Mouse (Mus musculus): ENCODE results near the gene D17Wsu92e. TPM values are rescaled to one million over a fixed set of nuclear protein-coding genes. Genes with fewer than 3 reads are reported as not detected.
"Not testable (repeated sequence)": the region's sequence is repeated elsewhere in the genome, so short reads cannot be mapped to it uniquely, and the experiment has no call there.

The D17Wsu92e gene
- polyA plus RNA-seq, 1 experiment from 2014 or later, result 11.1 TPM

DNA sequence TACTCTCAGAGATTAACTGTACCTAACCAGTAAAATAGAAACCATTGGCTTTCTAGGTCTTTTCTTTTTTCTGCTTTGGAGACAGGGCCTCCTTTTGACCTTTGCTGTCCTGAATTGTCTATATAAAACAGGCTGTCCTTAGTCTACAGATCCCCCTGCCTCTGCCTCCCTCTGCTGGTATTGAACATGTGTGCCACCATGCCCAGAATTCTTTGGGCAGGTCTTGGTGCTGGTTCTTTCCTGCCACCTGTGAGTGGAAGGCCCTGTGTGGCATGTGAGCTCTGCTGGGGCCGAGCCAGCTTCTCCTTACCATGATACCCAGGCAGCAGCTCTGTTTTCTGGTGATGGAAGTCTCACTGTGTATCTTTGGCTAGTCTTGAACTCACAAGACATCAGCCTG is 27.9 kb upstream of the D17Wsu92e start:
- Histone ChIP-seq H3K4me2 (replicated peaks) (no peak overlapping the region), H3K27me3 (ENCODE audit: control insufficient read depth, insufficient read depth, low read length) (no peaks in the 10 kb centered on the region), H3K4me3 (replicated peaks; ENCODE audit: low read length) (no peak overlapping the region), H3K36me3 (replicated peaks; ENCODE audit: control insufficient read depth, insufficient read depth) (peaks cover 95% of the 10 kb centered on the region), H3K9ac (no peak overlapping the region), H3K9me3 (ENCODE audit: control insufficient read depth, low read length) (no peaks in the 10 kb centered on the region), H3K4me1 (replicated peaks; ENCODE audit: control insufficient read depth, insufficient read depth, low read length) (no peaks in the 10 kb centered on the region), H3K27ac (no peak overlapping the region)
- no peak for ATAC-seq (ENCODE audit: low FRiP score)
- WGBS, result 97% methylated on average over 1 of the region's 1 CpGs
- no peak for DNase-seq (ENCODE audit: low spot score)

DNA sequence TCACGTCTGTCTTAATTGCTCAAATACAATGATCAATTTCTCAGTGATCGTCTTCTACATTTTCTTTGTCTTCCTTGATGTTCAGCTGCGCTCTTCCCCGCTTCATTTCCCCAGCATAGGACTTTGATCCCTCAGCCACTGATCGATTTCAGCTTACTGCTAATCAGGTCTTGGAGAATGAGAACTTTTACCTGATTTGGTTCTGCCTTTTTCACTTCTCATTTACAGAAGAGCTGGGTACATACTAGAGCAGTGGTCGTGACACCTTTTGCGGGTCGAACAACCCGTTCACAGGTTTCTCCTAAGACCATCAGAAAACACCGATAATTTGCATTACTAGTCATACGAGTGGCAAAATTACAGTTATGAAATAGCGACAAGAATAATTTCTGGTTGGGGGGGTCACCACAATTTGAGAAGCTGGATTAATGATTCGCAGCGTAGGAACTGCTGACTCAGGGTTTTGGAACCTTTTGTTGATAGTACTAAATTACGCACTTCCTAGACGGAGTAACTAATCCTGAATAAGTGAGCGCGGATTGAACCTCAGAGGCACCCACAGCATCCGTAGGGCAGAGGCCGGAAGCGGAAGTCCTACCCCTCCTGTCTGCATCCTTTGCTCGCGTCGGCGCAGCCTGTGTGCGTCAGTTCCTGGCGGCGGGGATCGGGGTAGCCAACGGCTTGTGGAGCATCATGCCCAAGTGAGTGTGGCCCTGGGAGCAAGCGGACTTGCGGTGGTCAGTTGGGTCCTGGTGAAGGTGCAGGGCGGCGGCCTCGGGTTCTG is 19.2 kb upstream of the D17Wsu92e start:
- peak overlapping the region; percentile 55 for H3K4me2 ChIP-seq (replicated peaks)
- peak overlapping the region; percentile 75 for H3K4me3 ChIP-seq (replicated peaks; ENCODE audit: low read length)
- 2% methylated on average over 35 of the region's 35 CpGs for WGBS
- ATAC-seq (ENCODE audit: low FRiP score) (peak; percentile 99), DNase-seq (ENCODE audit: low spot score) (peak; percentile 95)
- H3K4me1 ChIP-seq (replicated peaks; ENCODE audit: control insufficient read depth, insufficient read depth, low read length), result peaks cover 6% of the 10 kb centered on the region
- H3K36me3 ChIP-seq (replicated peaks; ENCODE audit: control insufficient read depth, insufficient read depth), result peaks cover 31% of the 10 kb centered on the region
- H3K9ac ChIP-seq, result peak overlapping the region; percentile 77
- no peaks in the 10 kb centered on the region for H3K9me3 ChIP-seq (ENCODE audit: control insufficient read depth, low read length)
- H3K27me3 ChIP-seq (ENCODE audit: control insufficient read depth, insufficient read depth, low read length), result peaks cover 5% of the 10 kb centered on the region; the same call in 1 of the 2 replicates
- H3K27ac ChIP-seq, result peak overlapping the region; percentile 62

- H3K4me1 ChIP-seq (replicated peaks; ENCODE audit: control insufficient read depth, insufficient read depth, low read length); H3K27ac ChIP-seq; H3K9ac ChIP-seq; H3K9me3 ChIP-seq (ENCODE audit: control insufficient read depth, low read length); DNase-seq (ENCODE audit: low spot score); ATAC-seq (ENCODE audit: low FRiP score); H3K4me2 ChIP-seq (replicated peaks); H3K27me3 ChIP-seq (ENCODE audit: control insufficient read depth, insufficient read depth, low read length); H3K4me3 ChIP-seq (replicated peaks; ENCODE audit: low read length): not testable (repeated sequence)
- WGBS, result 88% methylated on average over 2 of the region's 4 CpGs
- peaks cover 13% of the 10 kb centered on the region for H3K36me3 ChIP-seq (replicated peaks; ENCODE audit: control insufficient read depth, insufficient read depth)
Observed at GRCm38 (mm10) chr17:27837850-27838249, 17.4 kb upstream of the D17Wsu92e start, which contains the start of gene Snrpc. Gene Snrpc (plus strand): TSS chr17:27838150.

DNA sequence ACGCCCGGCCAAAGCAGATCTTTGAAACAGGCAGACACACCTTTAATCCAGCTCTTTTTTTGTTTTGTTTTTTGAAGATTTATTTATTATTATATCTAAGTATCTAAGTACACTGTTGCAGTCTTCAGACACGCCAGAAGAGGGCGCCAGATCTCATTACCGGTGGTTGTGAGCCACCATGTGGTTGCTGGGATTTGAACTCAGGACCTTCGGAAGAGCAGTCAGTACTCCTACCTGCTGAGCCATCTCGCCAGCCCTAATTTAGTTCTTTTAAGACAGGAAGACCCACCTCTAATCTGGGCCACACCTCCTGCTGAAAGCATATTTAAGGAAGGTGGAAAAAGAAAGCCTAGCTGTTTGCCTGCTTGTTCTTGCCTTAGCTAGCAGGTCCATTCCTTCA is 10.0 kb upstream of the D17Wsu92e start:
- Histone ChIP-seq H3K36me3 (replicated peaks; ENCODE audit: control insufficient read depth, insufficient read depth) (no peaks in the 10 kb centered on the region), H3K27ac (no peak overlapping the region), H3K4me1 (replicated peaks; ENCODE audit: control insufficient read depth, insufficient read depth, low read length) (no peaks in the 10 kb centered on the region), H3K4me2 (replicated peaks) (no peak overlapping the region), H3K27me3 (ENCODE audit: control insufficient read depth, insufficient read depth, low read length) (no peaks in the 10 kb centered on the region), H3K9me3 (ENCODE audit: control insufficient read depth, low read length) (no peaks in the 10 kb centered on the region), H3K9ac (no peak overlapping the region), H3K4me3 (replicated peaks; ENCODE audit: low read length) (no peak overlapping the region)
- ATAC-seq (ENCODE audit: low FRiP score), result no peak
- no peak for DNase-seq (ENCODE audit: low spot score)
- 53% methylated on average over 7 of the region's 7 CpGs for WGBS

GRCm38 (mm10) chr17:27827511-27827910 is 7.1 kb upstream of the D17Wsu92e start:
- peak overlapping the region; percentile 49 for H3K4me2 ChIP-seq (replicated peaks)
- DNase-seq (ENCODE audit: low spot score), result no peak
- WGBS, result 14% methylated on average over 6 of the region's 6 CpGs

GRCm38 (mm10) chr17:27826908-27827383 is 6.5 kb upstream of the D17Wsu92e start:
- Histone ChIP-seq H3K9ac (no peak overlapping the region), H3K4me3 (replicated peaks; ENCODE audit: low read length) (0 out of 2 replicates have a peak overlapping the region, but pooled peaks have one; percentile 18), H3K9me3 (ENCODE audit: control insufficient read depth, low read length) (no peaks in the 10 kb centered on the region), H3K27ac (no peak overlapping the region), H3K4me2 (replicated peaks) (peak overlapping the region; percentile 49), H3K36me3 (replicated peaks; ENCODE audit: control insufficient read depth, insufficient read depth) (no peaks in the 10 kb centered on the region), H3K27me3 (ENCODE audit: control insufficient read depth, insufficient read depth, low read length) (no peaks in the 10 kb centered on the region), H3K4me1 (replicated peaks; ENCODE audit: control insufficient read depth, insufficient read depth, low read length) (no peaks in the 10 kb centered on the region)
- DNase-seq (ENCODE audit: low spot score), result no peak
- 1% methylated on average over 8 of the region's 9 CpGs for WGBS
- no peak; the same call in 1 of the 2 replicates for ATAC-seq (ENCODE audit: low FRiP score)

More at GRCm38 (mm10) chr17:27827511-27827910, 7.1 kb upstream of the D17Wsu92e start:
- no peaks in the 10 kb centered on the region for H3K27me3 ChIP-seq (ENCODE audit: control insufficient read depth, insufficient read depth, low read length)
- no peaks in the 10 kb centered on the region for H3K9me3 ChIP-seq (ENCODE audit: control insufficient read depth, low read length)
- no peak overlapping the region for H3K4me3 ChIP-seq (replicated peaks; ENCODE audit: low read length)
- H3K36me3 ChIP-seq (replicated peaks; ENCODE audit: control insufficient read depth, insufficient read depth), result no peaks in the 10 kb centered on the region
- no peak for ATAC-seq (ENCODE audit: low FRiP score)
- no peak overlapping the region for H3K9ac ChIP-seq
- no peaks in the 10 kb centered on the region for H3K4me1 ChIP-seq (replicated peaks; ENCODE audit: control insufficient read depth, insufficient read depth, low read length)
- H3K27ac ChIP-seq, result no peak overlapping the region

DNA sequence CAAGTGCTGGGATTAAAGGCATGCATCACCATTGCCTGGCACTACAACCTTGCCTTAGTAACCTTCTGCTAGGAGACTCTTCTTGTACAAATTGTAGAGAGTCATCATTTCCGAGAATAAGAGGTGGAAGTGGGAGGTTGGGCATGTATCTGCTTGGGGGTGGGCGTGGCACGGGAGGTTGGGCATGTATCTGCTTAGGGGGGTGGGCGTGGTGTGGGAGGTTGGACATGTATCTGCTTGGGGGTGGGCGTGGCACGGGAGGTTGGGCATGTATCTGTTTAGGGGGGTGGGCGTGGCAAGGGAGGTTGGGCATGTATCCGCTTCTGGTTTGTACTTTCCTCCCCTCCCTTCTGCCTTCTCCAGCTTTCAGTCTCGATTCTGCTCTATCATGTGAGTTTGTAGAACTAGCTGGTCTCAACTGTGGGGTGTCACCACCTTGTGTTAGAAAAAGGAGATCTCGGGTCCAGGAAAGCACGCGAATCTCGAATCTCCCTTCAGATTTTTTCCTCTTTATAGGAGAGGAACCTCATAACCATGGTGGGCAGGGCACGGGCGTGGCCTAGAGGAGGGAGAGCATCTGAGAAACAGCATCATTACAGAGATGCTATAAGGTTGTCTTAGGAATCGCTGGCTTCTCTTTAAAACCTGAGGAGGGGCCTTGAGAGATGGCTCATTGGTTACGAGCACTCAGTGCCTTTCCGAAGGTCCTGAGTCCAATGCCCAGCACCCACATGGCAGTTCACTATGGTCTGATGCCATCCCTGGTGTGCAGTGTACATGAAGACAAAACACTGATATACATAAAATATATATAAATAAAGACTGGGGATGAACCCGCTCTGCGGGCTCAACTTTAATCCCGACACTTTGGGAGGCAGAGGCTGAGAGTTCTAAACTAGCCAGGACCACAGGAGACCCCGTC is 5.8 kb upstream of the D17Wsu92e start:
- no peak for DNase-seq (ENCODE audit: low spot score)
- Histone ChIP-seq H3K9ac (no peak overlapping the region), H3K9me3 (ENCODE audit: control insufficient read depth, low read length) (no peaks in the 10 kb centered on the region), H3K27me3 (ENCODE audit: control insufficient read depth, insufficient read depth, low read length) (no peaks in the 10 kb centered on the region), H3K4me2 (replicated peaks) (peak overlapping the region; percentile 49), H3K4me3 (replicated peaks; ENCODE audit: low read length) (peak overlapping the region; percentile 18), H3K27ac (peak overlapping the region; percentile 35; the same call in 1 of the 2 replicates), H3K4me1 (replicated peaks; ENCODE audit: control insufficient read depth, insufficient read depth, low read length) (peaks cover 2% of the 10 kb centered on the region; the same call in 1 of the 2 replicates), H3K36me3 (replicated peaks; ENCODE audit: control insufficient read depth, insufficient read depth) (no peaks in the 10 kb centered on the region)
- 6% methylated on average over 22 of the region's 22 CpGs for WGBS
- 0 out of 2 replicates have a peak, but pooled peaks have one; percentile 48 for ATAC-seq (ENCODE audit: low FRiP score)

DNA sequence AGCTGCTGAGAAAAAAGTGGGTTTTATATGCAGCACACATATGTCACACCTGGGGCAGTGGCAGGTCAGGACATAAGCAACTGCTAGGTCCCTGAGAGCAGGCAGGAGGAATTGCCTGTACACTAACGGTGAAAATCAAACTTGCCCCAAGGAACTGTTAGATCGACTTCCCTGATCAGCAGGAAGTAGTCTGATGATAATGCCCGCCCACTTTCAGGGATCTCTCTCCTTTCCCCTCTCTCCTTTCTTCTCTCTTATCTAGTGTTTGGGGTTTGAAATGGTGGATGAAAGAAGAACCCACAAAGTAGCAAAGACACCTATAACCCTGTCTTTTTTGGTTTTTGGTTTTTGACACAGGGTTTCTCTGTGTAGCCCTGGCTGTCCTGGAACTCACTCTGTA is 5.1 kb upstream of the D17Wsu92e start:
- no peaks in the 10 kb centered on the region for H3K36me3 ChIP-seq (replicated peaks; ENCODE audit: control insufficient read depth, insufficient read depth)
- no peak for DNase-seq (ENCODE audit: low spot score)
- H3K9me3 ChIP-seq (ENCODE audit: control insufficient read depth, low read length), result no peaks in the 10 kb centered on the region
- ATAC-seq (ENCODE audit: low FRiP score), result no peak
- H3K4me1 ChIP-seq (replicated peaks; ENCODE audit: control insufficient read depth, insufficient read depth, low read length), result peaks cover 5% of the 10 kb centered on the region; the same call in 1 of the 2 replicates
- 0 out of 2 replicates have a peak overlapping the region, but pooled peaks have one; percentile 49 for H3K4me2 ChIP-seq (replicated peaks)
- H3K4me3 ChIP-seq (replicated peaks; ENCODE audit: low read length), result no peak overlapping the region
- WGBS, result 34% methylated on average over 3 of the region's 3 CpGs
- no peak overlapping the region for H3K9ac ChIP-seq
- H3K27me3 ChIP-seq (ENCODE audit: control insufficient read depth, insufficient read depth, low read length), result no peaks in the 10 kb centered on the region
- H3K27ac ChIP-seq, result no peak overlapping the region

- no peaks in the 10 kb centered on the region for H3K36me3 ChIP-seq (replicated peaks; ENCODE audit: control insufficient read depth, insufficient read depth)
- no peak for DNase-seq (ENCODE audit: low spot score)
- no peak for ATAC-seq (ENCODE audit: low FRiP score)
- no peak overlapping the region for H3K27ac ChIP-seq
- 83% methylated on average over 1 of the region's 1 CpGs for WGBS
- H3K9ac ChIP-seq, result no peak overlapping the region
- H3K9me3 ChIP-seq (ENCODE audit: control insufficient read depth, low read length), result no peaks in the 10 kb centered on the region
- no peaks in the 10 kb centered on the region for H3K27me3 ChIP-seq (ENCODE audit: control insufficient read depth, insufficient read depth, low read length)
- H3K4me3 ChIP-seq (replicated peaks; ENCODE audit: low read length), result no peak overlapping the region
- peaks cover 5% of the 10 kb centered on the region; the same call in 1 of the 2 replicates for H3K4me1 ChIP-seq (replicated peaks; ENCODE audit: control insufficient read depth, insufficient read depth, low read length)
- no peak overlapping the region for H3K4me2 ChIP-seq (replicated peaks)
Observed at GRCm38 (mm10) chr17:27824941-27825340, 4.5 kb upstream of the D17Wsu92e start.

Measured in hindbrain, embryonic 14.5 days (tissue).